ENCODE assay signal across 12 mouse cellular contexts in genomic region chr6:38669580-38669979, GRCm38 (mm10). TPM values are rescaled to one million over a fixed set of nuclear protein-coding genes. Genes with fewer than 3 reads are reported as not detected.
DNase-seq lines count a peak whose midpoint lies in the region; ATAC-seq and TF ChIP-seq lines count a peak whose summit lies in the region.
"Had no signal": no experiment of that assay in that cellular context is flagged by ENCODE, and none has a peak within 500 bp of the region (broad histone marks: within the 10 kb centered on the region; RNA-seq: fewer than 3 reads in every experiment).

No protein-coding gene starts in this region.

- ATAC-seq in lung, postnatal 0 days, result no peak
- peak; percentile 54 for ATAC-seq in activated CD4-positive, CD25-positive, alpha-beta regulatory T cell, adult 4 months
- ATAC-seq in megakaryocyte-erythroid progenitor cell, adult 5-6 weeks (replicated peaks; ENCODE audit: low FRiP score, low TSS enrichment, poor library complexity, severe bottlenecking), result 0 out of 2 replicates have a peak, but pooled peaks have one; percentile 29
- ATAC-seq: forebrain, embryonic 15.5 days had no signal

- in situ Hi-C loops in CH12.LX (cut with MboI; ENCODE audit: low pct_ligation_motif_present, low pct_unique_long_range_greater_than_20kb, low sequenced_read_pairs), result no loop called here

- no peak overlapping the region for H3K4me3 ChIP-seq in lung, postnatal 0 days (ENCODE audit: low read depth, low read length)
- H3K4me3 ChIP-seq in CH12.LX (replicated peaks in 1 of 3; ENCODE audit: low read depth in 2 of 3, low read length in 2 of 3, poor library complexity in 1 of 3), result no peak overlapping the region
- H3K4me3 ChIP-seq: forebrain, embryonic 15.5 days; stomach, embryonic 15.5 days had no signal

- dilution Hi-C loops in CH12.LX (cut with MboI; ENCODE audit: extremely low pct_ligation_motif_present, extremely low pct_unique_long_range_greater_than_20kb, low sequenced_read_pairs), result no loop called here

- peak; percentile 57 for TF ChIP-seq CTCF in lung, postnatal 0 days (IDR thresholded peaks at IDR 0.05)
- TF ChIP-seq CTCF in CH12.LX (conservative IDR thresholded peaks at IDR 0.05 in 1 of 2, IDR thresholded peaks at IDR 0.05 in 1 of 2; ENCODE audit: low read depth in 2 of 2, low read length in 2 of 2), result peak in 1 of 2 experiments; percentile 55; a peak in 2 of 4 replicates

- DNase-seq in lung, postnatal 0 days (ENCODE audit: low spot score), result no peak
- DNase-seq in lung, postnatal 4 days, result no peak
- peak; percentile 35 for DNase-seq in CH12.LX (ENCODE audit: extremely low read depth)
- DNase-seq in kidney, postnatal 25 days, result no peak
- DNase-seq in right cerebral cortex, postnatal 14 days, result no peak
- DNase-seq in gastrocnemius, postnatal 25 days, result no peak
- DNase-seq: heart, postnatal 4 days; kidney, postnatal 14 days had no signal

- H3K4me2 ChIP-seq in lung, postnatal 0 days (replicated peaks; ENCODE audit: low read depth, low read length), result no peak overlapping the region
- no peak overlapping the region for H3K4me2 ChIP-seq in CH12.LX (ENCODE audit: insufficient read depth, low read depth, poor library complexity, severe bottlenecking)
- H3K4me2 ChIP-seq: forebrain, embryonic 15.5 days; stomach, embryonic 15.5 days had no signal

- no peaks in the 10 kb centered on the region for H3K79me2 ChIP-seq in CH12.LX (replicated peaks; ENCODE audit: control insufficient read depth, extremely low read depth, insufficient read depth, poor library complexity, severe bottlenecking)

- peak; percentile 3 for TF ChIP-seq RAD21 in CH12.LX (IDR thresholded peaks at IDR 0.05; ENCODE audit: low read depth, low read length)

- H3K4me1 ChIP-seq in lung, postnatal 0 days (ENCODE audit: insufficient read depth, low read depth, low read length), result no peaks in the 10 kb centered on the region
- H3K4me1 ChIP-seq in CH12.LX (ENCODE audit: control insufficient read depth in 1 of 2, insufficient read depth in 2 of 2), result peaks cover 4 to 7% of the 10 kb centered on the region in 2 experiments; a peak in 3 of 4 replicates
- H3K4me1 ChIP-seq: forebrain, embryonic 15.5 days; stomach, embryonic 15.5 days had no signal

- no peaks in the 10 kb centered on the region for H3K36me3 ChIP-seq in lung, postnatal 0 days (ENCODE audit: insufficient read depth, low read length)
- no peaks in the 10 kb centered on the region for H3K36me3 ChIP-seq in CH12.LX (replicated peaks in 1 of 2; ENCODE audit: control insufficient read depth in 1 of 2, insufficient read depth in 1 of 2, low read length in 1 of 2)
- H3K36me3 ChIP-seq: forebrain, embryonic 15.5 days; stomach, embryonic 15.5 days had no signal

- H3K9me3 ChIP-seq in lung, postnatal 0 days (ENCODE audit: low read length), result no peaks in the 10 kb centered on the region
- no peaks in the 10 kb centered on the region for H3K9me3 ChIP-seq in CH12.LX (replicated peaks; ENCODE audit: low read length)
- H3K9me3 ChIP-seq: forebrain, embryonic 15.5 days; stomach, embryonic 15.5 days had no signal

- H3K27ac ChIP-seq in lung, postnatal 0 days (ENCODE audit: low read length), result no peak overlapping the region
- no peak overlapping the region for H3K27ac ChIP-seq in CH12.LX (ENCODE audit: insufficient read depth, low read depth)
- H3K27ac ChIP-seq: forebrain, embryonic 15.5 days; stomach, embryonic 15.5 days had no signal

- H3K27me3 ChIP-seq in lung, postnatal 0 days (replicated peaks; ENCODE audit: insufficient read depth, low read length), result 0 out of 2 replicates have a peak, but pooled peaks cover 1% of the 10 kb centered on the region
- peaks cover 5% of the 10 kb centered on the region for H3K27me3 ChIP-seq in CH12.LX (replicated peaks)
- H3K27me3 ChIP-seq: stomach, embryonic 15.5 days had no signal

- TF ChIP-seq EP300 in lung, postnatal 0 days (IDR thresholded peaks at IDR 0.05), result no peak
- no peak for TF ChIP-seq EP300 in CH12.LX (IDR thresholded peaks at IDR 0.05; ENCODE audit: low read length)

- no peak overlapping the region for H3K9ac ChIP-seq in lung, postnatal 0 days (replicated peaks; ENCODE audit: low read depth)
- H3K9ac ChIP-seq in CH12.LX (ENCODE audit: insufficient read depth, low read depth), result no peak overlapping the region
- H3K9ac ChIP-seq: forebrain, embryonic 15.5 days; stomach, embryonic 15.5 days had no signal

- 66% methylated on average over 6 of the region's 6 CpGs for WGBS in lung, postnatal 0 days

- TF ChIP-seq POLR2A in CH12.LX (IDR thresholded peaks at IDR 0.05; ENCODE audit: low read depth, low read length), result no peak

TF ChIP-seq in CH12.LX, 34 proteins besides CTCF, POLR2A, EP300 and RAD21:
- no peak for TF ChIP-seq JUN (IDR thresholded peaks at IDR 0.05; ENCODE audit: insufficient read depth, low read depth, low read length)
- TF ChIP-seq ETS1 (conservative IDR thresholded peaks at IDR 0.05; ENCODE audit: low read depth, low read length), result no peak
- no peak for TF ChIP-seq HCFC1 (IDR thresholded peaks at IDR 0.05; ENCODE audit: low read depth, low read length)
- TF ChIP-seq SMC3 (IDR thresholded peaks at IDR 0.05; ENCODE audit: low read depth, low read length), result peak; percentile 59
- TF ChIP-seq ZC3H11A (IDR thresholded peaks at IDR 0.05; ENCODE audit: low read depth, low read length), result no peak
- TF ChIP-seq NRF1 (IDR thresholded peaks at IDR 0.05; ENCODE audit: low read depth, low read length), result no peak
- TF ChIP-seq IRF4 (IDR thresholded peaks at IDR 0.05; ENCODE audit: low read depth, low read length), result no peak
- TF ChIP-seq BHLHE40 (IDR thresholded peaks at IDR 0.05; ENCODE audit: low read depth, low read length), result peak; percentile 79

RNA-seq across cellular contexts. Expression of gene Clec2l, which starts 6.7 kb away (rescaled TPM):
- 1.1 and 1.6 TPM in 2 replicates for polyA plus RNA-seq in lung, postnatal 0 days (2015; fragmentation: Nextera tagmentation; extraction: Ambion mirVana)
- total RNA-seq in CH12.LX (2012; rRNA removed), result 0.17 TPM in 2 replicates
- total RNA-seq in CH12.LX (2014; rRNA removed), result 0.26 and 0.27 TPM in 2 replicates
- polyA plus RNA-seq in CH12.LX (2012; ENCODE audit: insufficient read length, low read depth), result 0.21 and 0.57 TPM in 2 replicates
- polyA plus RNA-seq in activated CD4-positive, CD25-positive, alpha-beta regulatory T cell, adult 4 months (2017; shearing (Covaris generic)), result not detected
- total RNA-seq in megakaryocyte-erythroid progenitor cell, adult 5-6 weeks (2014; fragmentation: Nextera tagmentation), result not detected in 2 replicates
- total RNA-seq in megakaryocyte-erythroid progenitor cell, adult 5-6 weeks (2017), result not detected in 2 replicates
- under 1 TPM; 0.19 to 0.64 TPM for total RNA-seq in gastrocnemius, postnatal 25 days (2021)

RNA-seq across cellular contexts. Expression of gene Klrg2, which starts 32.5 kb away (rescaled TPM):
- polyA plus RNA-seq in lung, postnatal 0 days (2015; fragmentation: Nextera tagmentation; extraction: Ambion mirVana), result 0.47 and 0.69 TPM in 2 replicates
- total RNA-seq in CH12.LX (2012; rRNA removed) (0.34 and 0.76 TPM in 2 replicates), CH12.LX (2014; rRNA removed) (0.12 and 0.22 TPM in 2 replicates)
- polyA plus RNA-seq in CH12.LX (2012; ENCODE audit: insufficient read length, low read depth), result 0.19 and 0.27 TPM in 2 replicates
- not detected for polyA plus RNA-seq in activated CD4-positive, CD25-positive, alpha-beta regulatory T cell, adult 4 months (2017; shearing (Covaris generic))
- not detected in 2 replicates for total RNA-seq in megakaryocyte-erythroid progenitor cell, adult 5-6 weeks (2014; fragmentation: Nextera tagmentation)
- total RNA-seq in megakaryocyte-erythroid progenitor cell, adult 5-6 weeks (2017), result not detected in 2 replicates
- total RNA-seq in gastrocnemius, postnatal 25 days (2021), result under 1 TPM; 0.38 to 0.41 TPM
